Mouse (Mus musculus) embryonic facial prominence, embryonic 11.5 days (tissue): Measurements from ENCODE around the gene Wbp1. TPM values are rescaled to one million over a fixed set of nuclear protein-coding genes. Genes with fewer than 3 reads are reported as not detected.
A peak's percentile ranks its signal among the peaks of the same experiment; 100 is the strongest.

ENCODE experiments used
- ATAC-seq: fragments of 200-750 bp; cut with Nextera tagmentation; replicated peaks from 2 replicates; pipeline ENCODE4 v1.8.0; 2017; ENCODE audit warnings: low read depth; ENCODE audit not compliant: insufficient number of reproducible peaks, low FRiP score, low TSS enrichment
- DNase-seq: peaks from one replicate; pipeline ENCODE4 v3.0.0-alpha.2; 2015; ENCODE audit warnings: low spot score
- H3K27ac ChIP-seq: fragments of 300-500 bp; sonication (generic); replicated peaks from 2 replicates; pipeline ENCODE4 v1.5.1; 2014; ENCODE audit warnings: mild to moderate bottlenecking, low read depth, low read length, control low read depth
- H3K27me3 ChIP-seq: fragments of 300-500 bp; sonication (generic); 2 replicates; pipeline ENCODE4 v1.6.1; 2014; ENCODE audit warnings: mild to moderate bottlenecking, low read length, moderate library complexity, mixed read lengths; ENCODE audit not compliant: control insufficient read depth, insufficient read depth
- H3K36me3 ChIP-seq: fragments of 300-500 bp; sonication (generic); replicated peaks from 2 replicates; pipeline ENCODE4 v1.6.1; 2014; ENCODE audit warnings: low read depth, mild to moderate bottlenecking, low read length, moderate library complexity, mixed read lengths; ENCODE audit not compliant: control insufficient read depth, insufficient read depth
- H3K4me1 ChIP-seq: fragments of 300-500 bp; sonication (generic); 2 replicates; pipeline ENCODE4 v1.6.1; 2014; ENCODE audit warnings: low read length, mixed read lengths; ENCODE audit not compliant: control insufficient read depth, insufficient read depth
- H3K4me2 ChIP-seq: fragments of 300-500 bp; sonication (generic); 2 replicates; pipeline ENCODE4 v1.6.1; 2014; ENCODE audit warnings: low read depth, mild to moderate bottlenecking, control low read depth, low read length, moderate library complexity
- H3K4me3 ChIP-seq: fragments of 300-500 bp; sonication (generic); 2 replicates; pipeline ENCODE4 v1.5.1; 2014; ENCODE audit warnings: low read depth, low read length, control low read depth
- H3K9ac ChIP-seq: fragments of 300-500 bp; sonication (generic); replicated peaks from 2 replicates; pipeline ENCODE4 v1.6.1; 2014; ENCODE audit warnings: mild to moderate bottlenecking, control low read depth, low read length
- H3K9me3 ChIP-seq: fragments of 300-500 bp; sonication (generic); replicated peaks from 2 replicates; pipeline ENCODE4 v1.6.1; 2016; ENCODE audit warnings: mild to moderate bottlenecking, low read length, inconsistent platforms, mixed read lengths; ENCODE audit not compliant: control insufficient read depth
- WGBS: fragments of 180-500 bp; shearing (Covaris S2); extraction: QIAGEN DNeasy Blood & Tissue Kit; methylation state at CpG from one replicate; pipeline ENCODE4 v1.1.7; 2014; 5-methylcytosine and 5-hydroxymethylcytosine counted together
- polyA plus RNA-seq: library from polyadenylated mRNA; unstranded; fragments of >200 nt; fragmentation: Nextera tagmentation; extraction: Ambion mirVana; gene quantifications from 2 replicates; pipeline ENCODE4 v1.2.1, GENCODE M21; 2014

Wbp1 gene
- polyA plus RNA-seq, 1 experiment from 2014 or later: 146 TPM

DNA sequence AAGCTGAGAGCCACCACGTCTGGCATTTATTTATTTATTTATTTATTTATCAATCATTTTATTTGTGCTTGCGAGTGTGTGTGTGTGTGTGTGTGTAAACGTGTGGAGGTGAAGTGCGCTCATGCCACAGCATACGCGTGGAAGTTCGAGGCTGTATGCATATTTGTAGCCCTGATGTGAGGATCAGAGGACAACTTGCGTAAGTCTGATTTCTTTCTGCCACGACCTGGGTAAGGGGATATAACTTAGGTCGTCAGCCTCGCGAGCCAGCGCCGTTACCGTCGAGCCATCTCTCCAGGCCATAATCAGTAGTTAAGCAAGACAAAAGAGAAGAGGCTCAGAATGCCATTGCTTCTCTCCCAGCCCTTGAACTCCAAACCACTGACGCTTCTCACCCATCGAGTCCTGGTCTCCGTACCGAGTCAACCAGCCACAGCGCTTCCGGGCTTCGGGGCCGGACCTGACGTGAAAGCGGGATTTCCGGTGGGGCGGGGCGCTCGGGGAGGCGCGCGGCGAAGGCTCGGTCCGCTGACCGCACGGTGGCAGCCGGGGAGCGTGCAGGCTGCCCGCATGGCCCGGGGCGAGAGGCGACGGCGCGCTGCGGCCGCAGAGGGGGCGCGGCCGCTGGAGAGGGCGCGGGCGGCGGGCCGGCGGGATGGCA lies 6.2 kb downstream of the Wbp1 start, which contains the start of gene Mogs:
Gene Mogs, plus strand, starts transcription at position 486 of the 661 bp plus-strand sequence.
- Histone ChIP-seq H3K9me3 (no peaks in the 10 kb centered on the region), H3K36me3 (no peaks in the 10 kb centered on the region; the same call in 1 of the 2 replicates), H3K4me2 (peak within 1 kb of the TSS; percentile 78), H3K27me3 (no peaks in the 10 kb centered on the region), H3K9ac (peak within 1 kb of the TSS; percentile 85), H3K4me3 (peak within 1 kb of the TSS; percentile 75), H3K27ac (0 out of 2 replicates have a peak within 1 kb of the TSS, but pooled peaks have one; percentile 5), H3K4me1 (peaks cover 4% of the 10 kb centered on the region)
- peak; percentile 72 for ATAC-seq
- DNase-seq: peak; percentile 95
- WGBS: 1% methylated on average over 58 of the region's 58 CpGs

DNA sequence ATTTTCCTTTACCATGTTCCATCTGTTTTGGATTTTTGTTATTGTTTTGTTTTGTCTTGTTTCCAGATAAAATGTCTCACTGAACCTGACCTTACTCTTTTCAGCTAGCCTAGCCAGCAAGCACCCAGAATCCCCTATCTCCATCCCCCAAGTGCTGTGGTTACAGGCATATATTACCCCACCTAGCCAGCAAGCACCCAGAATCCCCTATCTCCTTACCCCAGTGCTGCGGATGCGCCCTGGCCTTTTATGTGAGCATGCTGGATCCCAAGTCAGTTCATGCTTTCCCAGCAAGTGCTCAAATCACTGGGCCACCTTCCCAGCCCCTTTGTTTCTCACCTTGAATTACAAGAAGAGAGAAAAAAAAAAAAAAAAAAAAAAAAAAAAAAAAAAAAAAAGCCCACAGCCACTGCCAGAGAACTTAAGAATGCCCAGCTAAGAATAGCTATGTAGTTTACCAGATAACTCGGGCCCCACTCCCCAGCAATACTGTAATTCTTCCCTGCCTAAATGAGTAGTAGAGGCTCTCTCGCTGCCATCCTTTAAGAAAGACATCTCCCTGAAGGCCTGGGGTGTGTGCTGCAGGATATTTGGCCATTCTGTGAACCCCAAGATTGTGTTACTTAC lies 9.7 kb downstream of the Wbp1 start:
- no peaks in the 10 kb centered on the region; the same call in 1 of the 2 replicates for H3K4me1 ChIP-seq
- no peak for DNase-seq
- H3K4me2 ChIP-seq: no peak overlapping the region

DNA sequence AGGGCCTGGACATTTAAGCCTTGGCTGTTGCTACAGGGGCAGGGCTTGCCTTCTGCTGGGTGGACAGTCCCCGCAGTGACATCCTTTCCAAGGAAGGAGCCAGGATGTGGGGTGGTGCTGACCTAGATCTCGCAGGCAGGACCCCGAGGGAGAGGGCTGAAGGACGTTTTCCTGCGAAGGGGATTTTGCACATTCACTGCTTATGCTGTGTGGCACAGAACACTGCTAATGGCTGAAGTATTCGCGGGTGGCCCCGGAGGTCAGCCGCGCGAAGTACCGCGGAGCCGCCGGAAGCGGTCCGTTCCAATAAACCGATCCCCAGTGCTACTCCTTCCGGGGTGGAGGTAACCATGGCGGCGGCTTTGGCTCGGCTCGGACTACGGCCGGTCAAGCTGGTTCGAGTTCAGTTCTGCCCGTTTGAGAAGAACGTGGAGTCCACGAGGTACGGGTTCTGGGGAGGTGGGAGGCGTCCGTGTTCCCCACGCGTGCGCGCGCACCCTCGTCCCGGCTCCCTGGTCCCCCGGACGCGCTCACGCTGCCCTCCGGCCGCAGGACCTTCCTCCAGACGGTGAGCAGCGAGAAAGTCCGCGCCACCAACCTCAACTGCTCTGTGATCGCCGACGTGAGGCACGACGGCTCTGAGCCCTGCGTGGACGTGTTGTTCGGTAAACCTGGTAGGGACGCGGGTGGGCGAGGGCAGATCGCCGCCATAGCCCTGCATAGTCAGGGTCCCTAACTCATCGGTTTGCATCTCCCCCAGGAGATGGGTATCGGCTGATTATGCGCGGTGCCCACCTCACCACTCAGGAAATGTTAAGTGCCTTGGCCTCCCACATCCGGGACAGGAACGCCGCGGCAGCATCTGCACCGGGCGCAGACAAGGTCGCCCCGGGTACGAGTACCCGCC lies 12.3 kb downstream of the Wbp1 start, which contains the start of gene Mrpl53:
Gene Mrpl53, plus strand, starts transcription at position 279 of the 907 bp plus-strand sequence.
- peak within 1 kb of the TSS; percentile 87 for H3K4me2 ChIP-seq
- H3K4me1 ChIP-seq: no peaks in the 10 kb centered on the region; the same call in 1 of the 2 replicates
- WGBS: under 1% methylated on average over 75 of the region's 76 CpGs
- peak within 1 kb of the TSS; percentile 65 for H3K27ac ChIP-seq
- no peaks in the 10 kb centered on the region for H3K27me3 ChIP-seq
- H3K36me3 ChIP-seq: no peaks in the 10 kb centered on the region
- peak; percentile 81 for ATAC-seq
- H3K4me3 ChIP-seq: peak within 1 kb of the TSS; percentile 89
- no peaks in the 10 kb centered on the region for H3K9me3 ChIP-seq
- peak within 1 kb of the TSS; percentile 96 for H3K9ac ChIP-seq
- peak; percentile 84 for DNase-seq

More for the DNA sequence above, 9.7 kb downstream of the Wbp1 start:
- no peaks in the 10 kb centered on the region for H3K27me3 ChIP-seq
- H3K9ac ChIP-seq: no peak overlapping the region
- no peak for ATAC-seq
- WGBS: 93% methylated on average over 4 of the region's 4 CpGs
- no peaks in the 10 kb centered on the region for H3K9me3 ChIP-seq
- H3K27ac ChIP-seq: no peak overlapping the region
- H3K36me3 ChIP-seq: no peaks in the 10 kb centered on the region
- no peak overlapping the region for H3K4me3 ChIP-seq

DNA sequence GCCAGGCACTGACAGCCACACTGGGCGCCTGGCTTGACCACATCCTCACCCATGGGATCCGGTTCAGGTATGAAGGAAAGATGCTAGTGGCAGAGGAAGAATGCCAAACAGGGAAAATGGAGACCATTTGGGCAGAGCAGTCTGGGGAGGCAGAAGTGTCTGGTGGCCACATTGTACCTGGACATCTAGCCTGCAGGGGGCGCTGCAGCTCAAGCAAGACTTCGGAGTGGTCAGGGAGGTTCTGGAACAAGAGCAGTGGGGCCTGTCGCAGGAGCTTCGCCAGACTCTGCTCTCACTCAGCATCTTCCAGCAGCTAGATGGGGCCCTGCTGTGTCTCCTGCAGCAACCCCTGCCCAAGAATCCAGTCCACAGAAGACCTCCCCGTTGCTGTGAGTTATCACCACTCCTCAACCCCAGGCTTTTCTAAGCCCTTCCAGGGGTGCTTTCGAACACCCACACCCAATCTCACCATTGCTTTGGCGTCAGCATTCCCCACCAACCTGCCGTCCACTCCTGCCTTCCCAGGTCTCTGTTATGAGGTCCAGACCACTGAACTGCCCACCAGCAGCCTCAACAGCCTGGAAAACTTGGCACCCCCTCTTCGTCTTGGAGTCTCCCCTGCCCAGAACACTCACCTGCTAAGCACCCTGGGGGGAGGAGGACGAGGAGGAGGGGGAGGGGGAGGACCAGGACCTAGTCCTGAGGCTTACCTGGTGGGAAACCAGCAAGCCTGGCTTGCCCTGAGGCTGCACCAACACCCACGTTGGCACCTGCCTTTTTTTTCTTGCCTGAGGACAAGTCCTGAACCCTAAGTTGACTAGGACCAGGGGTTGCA lies 13.6 kb downstream of the Wbp1 start:
- H3K4me1 ChIP-seq: peaks cover 2% of the 10 kb centered on the region
- peak; percentile 82 for DNase-seq
- no peaks in the 10 kb centered on the region for H3K36me3 ChIP-seq
- 31% methylated on average over 13 of the region's 13 CpGs for WGBS
- no peaks in the 10 kb centered on the region; the same call in none of the 2 replicates for H3K27me3 ChIP-seq
- no peaks in the 10 kb centered on the region for H3K9me3 ChIP-seq
- H3K4me2 ChIP-seq: peak overlapping the region; percentile 87; the same call in 1 of the 2 replicates
- ATAC-seq: no peak; the same call in 1 of the 2 replicates
- no peak overlapping the region for H3K4me3 ChIP-seq
- H3K27ac ChIP-seq: no peak overlapping the region; the same call in 1 of the 2 replicates
- H3K9ac ChIP-seq: peak overlapping the region; percentile 96

DNA sequence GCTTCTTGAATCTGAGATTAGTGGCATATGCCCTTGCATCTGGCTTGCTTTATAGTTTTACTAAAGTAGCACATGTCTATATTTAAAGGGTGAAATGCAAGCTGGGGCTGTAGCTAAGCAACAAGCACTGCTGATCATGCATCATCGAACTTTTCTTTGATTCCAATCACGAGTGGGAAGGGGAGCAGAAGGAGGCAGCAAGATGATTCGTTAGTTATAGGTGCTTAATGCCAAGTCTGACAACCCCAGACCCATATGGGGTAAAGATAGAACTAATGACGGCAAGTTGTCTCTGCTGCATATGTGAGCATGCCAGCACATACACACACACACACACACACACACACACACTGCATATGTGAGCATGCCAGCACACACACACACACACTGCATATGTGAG lies 17.2 kb downstream of the Wbp1 start:
- Histone ChIP-seq H3K4me1 (peaks cover 3% of the 10 kb centered on the region), H3K4me2 (no peak overlapping the region), H3K9ac (no peak overlapping the region), H3K27me3 (no peaks in the 10 kb centered on the region; the same call in none of the 2 replicates), H3K4me3 (no peak overlapping the region), H3K9me3 (no peaks in the 10 kb centered on the region), H3K36me3 (no peaks in the 10 kb centered on the region), H3K27ac (no peak overlapping the region)
- 81% methylated on average over 4 of the region's 4 CpGs for WGBS
- DNase-seq (no peak), ATAC-seq (no peak)

DNA sequence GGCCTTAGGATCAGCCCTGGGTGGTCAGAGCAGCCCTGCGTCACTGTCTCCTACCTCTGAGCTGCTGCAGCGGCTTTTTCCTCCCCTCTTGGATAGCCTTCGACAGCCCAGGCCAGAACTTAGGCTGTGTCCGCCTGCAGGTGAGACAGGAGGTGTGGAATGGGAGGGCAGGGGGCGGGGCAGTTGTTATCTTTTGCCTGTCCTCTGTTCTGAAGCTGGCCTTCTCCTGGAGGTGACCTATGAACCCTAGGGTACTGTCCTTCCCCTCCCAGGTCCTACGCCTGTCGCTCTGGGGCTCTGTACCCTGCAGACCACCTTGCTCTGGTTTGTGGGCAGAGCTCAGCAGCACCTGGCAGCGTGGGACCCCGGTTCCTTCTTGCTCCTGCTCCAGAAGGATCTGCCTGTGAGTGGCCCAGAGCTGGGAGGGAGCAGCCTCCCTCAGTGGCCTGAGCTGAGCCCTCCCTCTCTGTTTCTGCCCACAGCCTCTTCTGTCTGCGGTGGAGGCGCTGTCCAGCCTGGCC lies 18.2 kb downstream of the Wbp1 start:
- H3K27me3 ChIP-seq: no peaks in the 10 kb centered on the region; the same call in none of the 2 replicates
- ATAC-seq (no peak), DNase-seq (no peak)
- peaks cover 3% of the 10 kb centered on the region for H3K4me1 ChIP-seq
- peak overlapping the region; percentile 99 for H3K4me2 ChIP-seq
- H3K4me3 ChIP-seq: no peak overlapping the region
- H3K9me3 ChIP-seq: no peaks in the 10 kb centered on the region
- H3K9ac ChIP-seq: peak overlapping the region; percentile 25; the same call in 1 of the 2 replicates
- no peak overlapping the region for H3K27ac ChIP-seq
- no peaks in the 10 kb centered on the region for H3K36me3 ChIP-seq
- 46% methylated on average over 11 of the region's 11 CpGs for WGBS
